Mouse (Mus musculus): Measurements from ENCODE around the gene Cul4a. TPM values are rescaled to one million over a fixed set of nuclear protein-coding genes. Genes with fewer than 3 reads are reported as not detected.
"Not testable (repeated sequence)": the region's sequence is repeated elsewhere in the genome, so short reads cannot be mapped to it uniquely, and the experiment has no call there.

The Cul4a gene
- total RNA-seq, 2 experiments from 2014 or later: 67.6 to 68.5 TPM

- no peak overlapping the region for H3K4me3 ChIP-seq
- TF ChIP-seq CTCF (IDR thresholded peaks at IDR 0.05): no peak
- no peak for DNase-seq
- no peak overlapping the region for H3K27ac ChIP-seq
- intact Hi-C loops (cut with DNase I): loop anchor here (5.0 to 10.0 kb wide), 3 partner anchors 38 to 354 kb away; partner anchors contain the start of gene Atp11a
Observed at GRCm38 (mm10) chr8:13108967-13109366, 3.5 kb downstream of the Cul4a start.

- no peak for TF ChIP-seq CTCF (IDR thresholded peaks at IDR 0.05)
Observed at GRCm38 (mm10) chr8:13109416-13109960, 4.1 kb downstream of the Cul4a start.

GRCm38 (mm10) chr8:13111917-13112316 is 6.5 kb downstream of the Cul4a start:
- no peak for TF ChIP-seq CTCF (IDR thresholded peaks at IDR 0.05)
- Histone ChIP-seq H3K4me3 (no peak overlapping the region), H3K27ac (no peak overlapping the region)
- no peak for DNase-seq
- intact Hi-C loops (cut with DNase I): no loop called here

More at GRCm38 (mm10) chr8:13109416-13109960, 4.1 kb downstream of the Cul4a start:
- no peak for DNase-seq
- Histone ChIP-seq H3K27ac (no peak overlapping the region), H3K4me3 (no peak overlapping the region)
- intact Hi-C loops (cut with DNase I): loop anchor here (5.0 to 10.0 kb wide), 3 partner anchors 38 to 355 kb away; partner anchors contain the start of gene Atp11a

- no peak for DNase-seq
- intact Hi-C loops (cut with DNase I): no loop called here
Observed at GRCm38 (mm10) chr8:13113232-13113631, 7.8 kb downstream of the Cul4a start.

GRCm38 (mm10) chr8:13117096-13117495 is 11.7 kb downstream of the Cul4a start:
- intact Hi-C loops (cut with DNase I): no loop called here
- Histone ChIP-seq H3K27ac (no peak overlapping the region), H3K4me3 (no peak overlapping the region)
- no peak for DNase-seq
- TF ChIP-seq CTCF (IDR thresholded peaks at IDR 0.05): no peak

More at GRCm38 (mm10) chr8:13113232-13113631, 7.8 kb downstream of the Cul4a start:
- TF ChIP-seq CTCF (IDR thresholded peaks at IDR 0.05): no peak
- no peak overlapping the region for H3K27ac ChIP-seq
- H3K4me3 ChIP-seq: no peak overlapping the region

GRCm38 (mm10) chr8:13118516-13118915 is 13.1 kb downstream of the Cul4a start:
- DNase-seq: no peak
- TF ChIP-seq CTCF (IDR thresholded peaks at IDR 0.05): no peak
- intact Hi-C loops (cut with DNase I): no loop called here
- Histone ChIP-seq H3K4me3 (no peak overlapping the region), H3K27ac (no peak overlapping the region)

GRCm38 (mm10) chr8:13120882-13121665 is 15.7 kb downstream of the Cul4a start:
- Histone ChIP-seq H3K27ac (no peak overlapping the region), H3K4me3 (no peak overlapping the region)
- no peak for DNase-seq
- intact Hi-C loops (cut with DNase I): no loop called here
- TF ChIP-seq CTCF (IDR thresholded peaks at IDR 0.05): no peak

GRCm38 (mm10) chr8:13122887-13123421 is 17.5 kb downstream of the Cul4a start:
- intact Hi-C loops (cut with DNase I): no loop called here
- no peak overlapping the region for H3K27ac ChIP-seq
- no peak for DNase-seq
- no peak for TF ChIP-seq CTCF (IDR thresholded peaks at IDR 0.05)
- H3K4me3 ChIP-seq: no peak overlapping the region

GRCm38 (mm10) chr8:13124897-13125296 is 19.5 kb downstream of the Cul4a start:
- Histone ChIP-seq H3K27ac (no peak overlapping the region), H3K4me3 (no peak overlapping the region)
- DNase-seq: no peak
- no peak for TF ChIP-seq CTCF (IDR thresholded peaks at IDR 0.05)
- intact Hi-C loops (cut with DNase I): no loop called here

- peak; percentile 77 for TF ChIP-seq CTCF (IDR thresholded peaks at IDR 0.05)
- not testable (repeated sequence) for H3K4me3 ChIP-seq, H3K27ac ChIP-seq
- peak; percentile 59 for DNase-seq
- intact Hi-C loops (cut with DNase I): loop anchor here (2.0 to 5.0 kb wide), 2 partner anchors 39 to 80 kb away; no protein-coding TSS in a partner anchor
Observed at GRCm38 (mm10) chr8:13132220-13132619, 26.8 kb downstream of the Cul4a start.

- DNase-seq: no peak
- no peak overlapping the region for H3K27ac ChIP-seq
- intact Hi-C loops (cut with DNase I): no loop called here
- TF ChIP-seq CTCF (IDR thresholded peaks at IDR 0.05): no peak
- H3K4me3 ChIP-seq: no peak overlapping the region
Observed at GRCm38 (mm10) chr8:13139641-13140182, 34.3 kb downstream of the Cul4a start.

- Histone ChIP-seq H3K4me3 (no peak overlapping the region), H3K27ac (no peak overlapping the region)
- DNase-seq: no peak
- intact Hi-C loops (cut with DNase I): no loop called here
- TF ChIP-seq CTCF (IDR thresholded peaks at IDR 0.05): no peak
Observed at GRCm38 (mm10) chr8:13141681-13142080, 36.3 kb downstream of the Cul4a start.

GRCm38 (mm10) chr8:13148476-13148875 is 43.1 kb downstream of the Cul4a start:
- no peak for DNase-seq
- intact Hi-C loops (cut with DNase I): loop anchor here (5.0 kb wide), 1 partner anchor 41 kb away; the partner anchor contains the start of genes Cul4a and Pcid2

More at GRCm38 (mm10) chr8:13148476-13148875, 43.1 kb downstream of the Cul4a start:
- H3K4me3 ChIP-seq: peak overlapping the region; percentile 24
- H3K27ac ChIP-seq: peak overlapping the region; percentile 90
- TF ChIP-seq CTCF (IDR thresholded peaks at IDR 0.05): no peak

Measured in gastrocnemius, adult 2 months (tissue).